Mouse (Mus musculus): ENCODE results near the gene Bbs4. TPM values are rescaled to one million over a fixed set of nuclear protein-coding genes. Genes with fewer than 3 reads are reported as not detected.

Gene Bbs4
- total and polyA plus RNA-seq, 3 experiments = 4.0 to 5.6 TPM; not detected in 1

DNA sequence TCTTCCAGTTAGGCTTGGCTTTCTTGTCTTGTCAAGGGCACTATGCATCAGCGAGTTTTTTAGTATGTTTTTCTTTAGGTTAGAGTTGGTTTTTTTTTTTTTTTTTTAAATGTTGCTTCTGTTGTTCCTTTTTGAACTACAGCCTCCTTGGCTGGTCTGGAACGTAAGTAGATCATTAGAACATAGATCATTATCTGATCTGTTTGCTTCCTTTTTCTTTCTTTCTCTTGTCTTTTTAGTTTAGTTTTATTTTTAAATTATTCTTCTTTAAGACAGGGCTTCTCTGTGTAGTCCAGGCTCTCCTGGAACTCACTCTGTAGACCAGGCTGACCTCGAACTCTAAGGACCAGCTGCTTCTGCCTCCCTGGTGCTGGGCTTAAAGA lies 60.8 kb downstream of the Bbs4 start:
- H3K4me1 ChIP-seq (ENCODE audit: control insufficient read depth in 1 of 2, insufficient read depth in 2 of 2, low read length in 2 of 2) = peaks cover 35 to 55% of the 10 kb centered on the region in 2 experiments
- H3K79me2 ChIP-seq (ENCODE audit: control insufficient read depth, insufficient read depth, low read length, poor library complexity) = peaks cover 19% of the 10 kb centered on the region
- H3K27me3 ChIP-seq (ENCODE audit: control insufficient read depth in 1 of 2, insufficient read depth in 2 of 2, low read length in 2 of 2) = no peaks in the 10 kb centered on the region
- H3K9me3 ChIP-seq (replicated peaks; ENCODE audit: insufficient read depth, low read length) = no peaks in the 10 kb centered on the region
- H3K27ac ChIP-seq (ENCODE audit: control insufficient read depth, low read depth, low read length) = peak overlapping the region; percentile 61; the same call in 1 of the 2 replicates
- peak overlapping the region; percentile 87 for H3K9ac ChIP-seq (ENCODE audit: control insufficient read depth, low read depth, low read length, poor library complexity, severe bottlenecking)
- peak; percentile 37 for DNase-seq (ENCODE audit: low read depth, low spot score)
- peaks cover 4 to 68% of the 10 kb centered on the region in 2 experiments for H3K36me3 ChIP-seq (ENCODE audit: control insufficient read depth in 1 of 2, insufficient read depth in 2 of 2, low read length in 2 of 2)
- no peak for TF ChIP-seq JUND (IDR thresholded peaks at IDR 0.05; ENCODE audit: low read depth, low read length)
- TF ChIP-seq EP300 (IDR thresholded peaks at IDR 0.05; ENCODE audit: low read depth in 1 of 2, low read length in 2 of 2) = 0 out of 4 replicates have a peak, but pooled peaks of 1 of the 2 experiments have one; percentile 21
- TF ChIP-seq CTCF (IDR thresholded peaks at IDR 0.05 in 2 of 3, conservative IDR thresholded peaks at IDR 0.05 in 1 of 3; ENCODE audit: control insufficient read depth in 1 of 3, insufficient read depth in 1 of 3, low read depth in 2 of 3, low read length in 3 of 3, poor library complexity in 1 of 3, severe bottlenecking in 1 of 3) = no peak
- 0 out of 2 replicates have a peak, but pooled peaks have one; percentile 33 for TF ChIP-seq ZNF384 (IDR thresholded peaks at IDR 0.05; ENCODE audit: low read depth, low read length)
- no peak for TF ChIP-seq E2F4 (IDR thresholded peaks at IDR 0.05; ENCODE audit: borderline replicate concordance, low read depth, low read length)
- TF ChIP-seq CHD1 (IDR thresholded peaks at IDR 0.05; ENCODE audit: low read depth, low read length) = peak; percentile 66; the same call in 1 of the 2 replicates
- TF ChIP-seq RCOR1 (IDR thresholded peaks at IDR 0.05; ENCODE audit: low read depth, low read length) = no peak
- no peak for TF ChIP-seq SMC3 (IDR thresholded peaks at IDR 0.05; ENCODE audit: low read depth, low read length)
- TF ChIP-seq GATA1 (IDR thresholded peaks at IDR 0.05; ENCODE audit: low read depth, low read length) = peak; percentile 53; the same call in 1 of the 2 replicates
- 0 out of 2 replicates have a peak, but pooled peaks have one; percentile 15 for TF ChIP-seq ETS1 (IDR thresholded peaks at IDR 0.05; ENCODE audit: low read depth, low read length)
- H3K4me3 ChIP-seq (ENCODE audit: control insufficient read depth in 1 of 2, insufficient read depth in 1 of 2, low read depth in 2 of 2, low read length in 2 of 2) = peak overlapping the region; percentile 63 to 89

DNA sequence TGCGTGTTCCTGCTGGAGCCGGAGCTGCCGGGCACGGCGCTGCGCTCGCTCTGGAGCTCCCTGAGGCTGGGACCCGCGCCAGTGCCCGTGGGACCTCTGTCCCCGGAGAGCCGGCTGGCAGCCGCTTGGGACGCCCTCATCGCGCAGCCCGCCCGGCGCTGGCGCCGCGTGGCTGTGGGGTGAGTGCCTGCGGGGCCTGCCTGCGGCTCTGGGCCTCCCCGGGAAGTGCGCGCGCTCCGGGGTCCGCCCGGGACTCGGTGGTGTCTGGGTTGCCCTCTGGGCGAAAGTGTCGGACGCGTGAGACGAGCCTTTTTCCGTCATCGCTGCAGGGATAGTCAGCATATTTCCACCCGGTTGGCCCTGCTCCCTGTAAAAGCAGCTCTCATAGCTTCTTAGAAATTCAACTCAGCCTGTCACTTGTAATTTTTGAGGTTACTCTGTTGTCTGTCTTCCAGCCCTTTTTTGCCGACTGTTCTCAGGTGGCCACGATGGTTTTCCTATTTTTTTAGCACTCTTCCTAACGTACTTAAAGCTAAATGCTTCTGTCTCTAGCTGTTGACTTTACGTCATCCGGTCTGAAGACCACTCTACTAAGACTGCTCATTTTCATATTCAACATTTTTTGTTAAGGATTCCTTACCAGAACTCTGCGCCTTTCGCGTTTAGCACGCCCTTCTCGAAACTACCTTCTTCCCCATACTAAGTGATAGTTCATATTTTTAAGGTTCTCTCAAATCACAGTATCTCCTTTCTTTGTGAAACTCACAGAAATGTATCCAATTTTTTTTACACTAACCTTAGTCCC lies 61.4 kb downstream of the Bbs4 start:
- peaks cover 0 to 69% of the 10 kb centered on the region in 2 experiments; a peak in 2 of 4 replicates for H3K36me3 ChIP-seq (ENCODE audit: control insufficient read depth in 1 of 2, insufficient read depth in 2 of 2, low read length in 2 of 2)
- peak overlapping the region; percentile 63 to 89 for H3K4me3 ChIP-seq (ENCODE audit: control insufficient read depth in 1 of 2, insufficient read depth in 1 of 2, low read depth in 2 of 2, low read length in 2 of 2)
- no peaks in the 10 kb centered on the region for H3K27me3 ChIP-seq (ENCODE audit: control insufficient read depth in 1 of 2, insufficient read depth in 2 of 2, low read length in 2 of 2)
- peak; percentile 52 for DNase-seq (ENCODE audit: low read depth, low spot score)
- peak overlapping the region; percentile 87 for H3K9ac ChIP-seq (ENCODE audit: control insufficient read depth, low read depth, low read length, poor library complexity, severe bottlenecking)
- no peaks in the 10 kb centered on the region for H3K9me3 ChIP-seq (replicated peaks; ENCODE audit: insufficient read depth, low read length)
- TF ChIP-seq BHLHE40 (IDR thresholded peaks at IDR 0.05; ENCODE audit: borderline replicate concordance, low read depth, low read length) (no peak), EP300 (IDR thresholded peaks at IDR 0.05; ENCODE audit: low read depth in 1 of 2, low read length in 2 of 2) (no peak; a peak in 1 of 4 replicates), CHD1 (IDR thresholded peaks at IDR 0.05; ENCODE audit: low read depth, low read length) (peak; percentile 36; the same call in 1 of the 2 replicates), GABPA (IDR thresholded peaks at IDR 0.05; ENCODE audit: low read depth, low read length) (no peak), E2F4 (IDR thresholded peaks at IDR 0.05; ENCODE audit: borderline replicate concordance, low read depth, low read length) (0 out of 2 replicates have a peak, but pooled peaks have one; percentile 50), ZNF384 (IDR thresholded peaks at IDR 0.05; ENCODE audit: low read depth, low read length) (no peak; the same call in 1 of the 2 replicates), MYC (IDR thresholded peaks at IDR 0.05; ENCODE audit: low read depth, low read length) (peak; percentile 13; the same call in 1 of the 2 replicates), POLR2AphosphoS5 (IDR thresholded peaks at IDR 0.05; ENCODE audit: borderline replicate concordance, low read depth, low read length) (no peak), MEF2A (IDR thresholded peaks at IDR 0.05; ENCODE audit: extremely low read depth, insufficient replicate concordance, low read depth, low read length, poor library complexity, severe bottlenecking) (no peak)
- H3K27ac ChIP-seq (ENCODE audit: control insufficient read depth, low read depth, low read length) = peak overlapping the region; percentile 61
- peaks cover 18% of the 10 kb centered on the region for H3K79me2 ChIP-seq (ENCODE audit: control insufficient read depth, insufficient read depth, low read length, poor library complexity)
- H3K4me1 ChIP-seq (ENCODE audit: control insufficient read depth in 1 of 2, insufficient read depth in 2 of 2, low read length in 2 of 2) = peaks cover 30 to 55% of the 10 kb centered on the region in 2 experiments
